Mouse (Mus musculus): Measurements from ENCODE around the gene Lingo2.

DNA sequence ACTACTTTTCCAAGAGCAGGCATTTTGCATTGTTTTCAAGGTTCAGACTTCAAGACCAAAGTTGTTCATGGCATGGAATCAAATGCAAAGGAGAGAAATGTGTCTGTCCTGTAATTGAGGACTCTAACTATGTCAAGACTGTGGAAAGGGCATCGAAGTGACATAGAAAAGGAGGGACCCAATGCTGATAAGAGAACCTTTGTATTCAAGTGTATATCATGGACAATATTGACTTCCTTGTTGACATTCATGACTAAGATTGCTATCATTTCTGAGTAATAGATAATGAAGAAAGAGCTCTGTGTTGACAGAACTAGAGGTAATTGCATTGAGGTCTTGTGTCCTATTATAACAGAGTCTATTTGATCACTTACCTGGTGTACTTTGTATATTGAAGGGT lies 390.6 kb downstream of the Lingo2 start:
- no peak for TF ChIP-seq TBP (conservative IDR thresholded peaks at IDR 0.05; ENCODE audit: low read depth, low read length)
- no peak for TF ChIP-seq ZNF384 (IDR thresholded peaks at IDR 0.05; ENCODE audit: low read depth, low read length)
